19 mouse cellular contexts compared by ENCODE assay signal in the genomic region with DNA sequence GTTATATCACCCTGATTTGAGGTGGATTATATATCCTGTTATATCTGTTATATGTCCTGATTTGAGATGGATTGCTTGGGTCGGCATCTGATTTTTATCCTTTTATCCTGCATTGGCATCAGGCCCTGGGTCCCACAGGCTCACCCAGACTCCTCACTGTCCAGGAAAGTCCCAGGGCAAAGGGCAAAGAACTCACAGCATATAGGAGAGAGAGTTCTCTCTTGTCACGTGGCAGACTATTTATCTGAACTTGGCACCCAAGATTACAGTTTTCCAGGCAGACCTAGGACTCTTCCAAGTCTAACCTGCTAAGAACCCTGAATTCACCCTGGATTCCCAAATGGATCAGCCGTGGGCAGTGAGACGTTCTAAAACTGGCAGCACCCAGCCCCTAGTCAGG. TPM values are rescaled to one million over a fixed set of nuclear protein-coding genes. Genes with fewer than 3 reads are reported as not detected.
"Had no signal": no experiment of that assay in that cellular context is flagged by ENCODE, and none has a peak within 500 bp of the region (broad histone marks: within the 10 kb centered on the region; RNA-seq: fewer than 3 reads in every experiment).

No protein-coding gene starts in this region.

- H3K4me1 ChIP-seq: hindbrain, embryonic 13.5 days; limb, embryonic 12.5 days; limb, embryonic 15.5 days; midbrain, embryonic 13.5 days had no signal

- ATAC-seq: hindbrain, embryonic 16.5 days; lung, postnatal 0 days; midbrain, embryonic 13.5 days had no signal

- H3K36me3 ChIP-seq: limb, embryonic 12.5 days; limb, embryonic 15.5 days had no signal

- H3K4me3 ChIP-seq: hindbrain, embryonic 13.5 days; limb, embryonic 12.5 days; limb, embryonic 15.5 days; midbrain, embryonic 13.5 days had no signal

- H3K27me3 ChIP-seq: hindbrain, embryonic 13.5 days; limb, embryonic 12.5 days; limb, embryonic 15.5 days; midbrain, embryonic 13.5 days had no signal

- H3K9ac ChIP-seq: hindbrain, embryonic 13.5 days; limb, embryonic 12.5 days; limb, embryonic 15.5 days; liver, embryonic 14.5 days; lung, embryonic 14.5 days; midbrain, embryonic 13.5 days had no signal

- H3K4me2 ChIP-seq: hindbrain, embryonic 13.5 days; limb, embryonic 12.5 days; limb, embryonic 15.5 days; lung, embryonic 14.5 days; midbrain, embryonic 13.5 days had no signal

- H3K27ac ChIP-seq: hindbrain, embryonic 13.5 days; limb, embryonic 12.5 days; limb, embryonic 15.5 days; liver, embryonic 14.5 days; macrophage; midbrain, embryonic 13.5 days; stomach, postnatal 0 days had no signal

- H3K9me3 ChIP-seq: hindbrain, embryonic 13.5 days; limb, embryonic 12.5 days; limb, embryonic 15.5 days; midbrain, embryonic 13.5 days had no signal

- DNase-seq: kidney, adult 11 months; kidney, postnatal 4 days; left cerebral cortex, postnatal 4 days; lung, embryonic 14.5 days; right cerebral cortex, adult 18-20 months; right cerebral cortex, postnatal 14 days; right cerebral cortex, postnatal 4 days; thymus, adult 2 months; thymus, postnatal 14 days; thymus, postnatal 4 days had no signal

RNA-seq across cellular contexts. Expression of a gene that starts 38.5 kb away (rescaled TPM):
- polyA plus RNA-seq: macrophage had no signal
